Mouse (Mus musculus): ENCODE measurements at regions not wholly inside any gene's neighbourhood (a gene's known extent, or its start where the extent isn't known, plus 50 kb on each side); places are given as distances from the start of the nearest gene placed in this dataset.

- Histone ChIP-seq H3K27ac (ENCODE audit: insufficient read depth, low read depth) (no peak overlapping the region), H3K4me2 (ENCODE audit: insufficient read depth, low read depth, poor library complexity, severe bottlenecking) (no peak overlapping the region), H3K79me2 (replicated peaks; ENCODE audit: control insufficient read depth, extremely low read depth, insufficient read depth, poor library complexity, severe bottlenecking) (no peaks in the 10 kb centered on the region), H3K9me3 (replicated peaks; ENCODE audit: low read length) (no peaks in the 10 kb centered on the region), H3K27me3 (replicated peaks) (no peaks in the 10 kb centered on the region), H3K9ac (ENCODE audit: insufficient read depth, low read depth) (no peak overlapping the region), H3K36me3 (replicated peaks in 1 of 2; ENCODE audit: control insufficient read depth in 1 of 2, insufficient read depth in 1 of 2, low read length in 1 of 2) (no peaks in the 10 kb centered on the region), H3K4me1 (ENCODE audit: control insufficient read depth in 1 of 2, insufficient read depth in 2 of 2) (peaks cover 0 to 3% of the 10 kb centered on the region in 2 experiments; a peak in 1 of 4 replicates), H3K4me3 (replicated peaks in 1 of 3; ENCODE audit: low read depth in 2 of 3, low read length in 2 of 3, poor library complexity in 1 of 3) (no peak overlapping the region)
- dilution Hi-C loops (cut with MboI; ENCODE audit: extremely low pct_ligation_motif_present, extremely low pct_unique_long_range_greater_than_20kb, low sequenced_read_pairs) (no loop called here), in situ Hi-C loops (cut with MboI; ENCODE audit: low pct_ligation_motif_present, low pct_unique_long_range_greater_than_20kb, low sequenced_read_pairs) (no loop called here)
- DNase-seq (ENCODE audit: extremely low read depth): no peak
- TF ChIP-seq RCOR1 (conservative IDR thresholded peaks at IDR 0.05; ENCODE audit: low read depth, low read length): no peak
- no peak for TF ChIP-seq GABPA (IDR thresholded peaks at IDR 0.05; ENCODE audit: insufficient replicate concordance, low read depth, low read length)
Measured at GRCm38 (mm10) chr1:143497092-143497491, 143.4 kb upstream of the B3galt2 start.

- TF ChIP-seq POLR2A (IDR thresholded peaks at IDR 0.05; ENCODE audit: low read depth, low read length): no peak
- TF ChIP-seq PAX5 (IDR thresholded peaks at IDR 0.05; ENCODE audit: low read length): no peak
- no peaks in the 10 kb centered on the region for H3K9me3 ChIP-seq (replicated peaks; ENCODE audit: low read length)
- no peak overlapping the region for H3K27ac ChIP-seq (ENCODE audit: insufficient read depth, low read depth)
- no peak for DNase-seq (ENCODE audit: extremely low read depth)
- dilution Hi-C loops (cut with MboI; ENCODE audit: extremely low pct_ligation_motif_present, extremely low pct_unique_long_range_greater_than_20kb, low sequenced_read_pairs): no loop called here
- no peaks in the 10 kb centered on the region for H3K4me1 ChIP-seq (ENCODE audit: control insufficient read depth in 1 of 2, insufficient read depth in 2 of 2)
- H3K9ac ChIP-seq (ENCODE audit: insufficient read depth, low read depth): no peak overlapping the region
- H3K4me2 ChIP-seq (ENCODE audit: insufficient read depth, low read depth, poor library complexity, severe bottlenecking): no peak overlapping the region
- H3K4me3 ChIP-seq (replicated peaks in 1 of 3; ENCODE audit: low read depth in 2 of 3, low read length in 2 of 3, poor library complexity in 1 of 3): no peak overlapping the region
- in situ Hi-C loops (cut with MboI; ENCODE audit: low pct_ligation_motif_present, low pct_unique_long_range_greater_than_20kb, low sequenced_read_pairs): no loop called here
- no peaks in the 10 kb centered on the region for H3K36me3 ChIP-seq (replicated peaks in 1 of 2; ENCODE audit: control insufficient read depth in 1 of 2, insufficient read depth in 1 of 2, low read length in 1 of 2)
- no peaks in the 10 kb centered on the region for H3K79me2 ChIP-seq (replicated peaks; ENCODE audit: control insufficient read depth, extremely low read depth, insufficient read depth, poor library complexity, severe bottlenecking)
- H3K27me3 ChIP-seq (replicated peaks): no peaks in the 10 kb centered on the region
Measured at GRCm38 (mm10) chr1:143503436-143504065, 136.9 kb upstream of the B3galt2 start.

GRCm38 (mm10) chr1:143504066-143504440 lies 136.4 kb upstream of the B3galt2 start:
- H3K4me2 ChIP-seq (ENCODE audit: insufficient read depth, low read depth, poor library complexity, severe bottlenecking): no peak overlapping the region
- H3K36me3 ChIP-seq (replicated peaks in 1 of 2; ENCODE audit: control insufficient read depth in 1 of 2, insufficient read depth in 1 of 2, low read length in 1 of 2): no peaks in the 10 kb centered on the region
- no peak overlapping the region for H3K4me3 ChIP-seq (replicated peaks in 1 of 3; ENCODE audit: low read depth in 2 of 3, low read length in 2 of 3, poor library complexity in 1 of 3)
- no peaks in the 10 kb centered on the region for H3K9me3 ChIP-seq (replicated peaks; ENCODE audit: low read length)
- dilution Hi-C loops (cut with MboI; ENCODE audit: extremely low pct_ligation_motif_present, extremely low pct_unique_long_range_greater_than_20kb, low sequenced_read_pairs): no loop called here
- no peaks in the 10 kb centered on the region for H3K79me2 ChIP-seq (replicated peaks; ENCODE audit: control insufficient read depth, extremely low read depth, insufficient read depth, poor library complexity, severe bottlenecking)
- H3K9ac ChIP-seq (ENCODE audit: insufficient read depth, low read depth): no peak overlapping the region
- DNase-seq (ENCODE audit: extremely low read depth): no peak
- TF ChIP-seq PAX5 (IDR thresholded peaks at IDR 0.05; ENCODE audit: low read length): no peak
- TF ChIP-seq MEF2A (IDR thresholded peaks at IDR 0.05; ENCODE audit: borderline replicate concordance, low read depth, low read length): no peak
- no peak for TF ChIP-seq IRF4 (IDR thresholded peaks at IDR 0.05; ENCODE audit: low read depth, low read length)
- TF ChIP-seq TBP (conservative IDR thresholded peaks at IDR 0.05; ENCODE audit: low read depth, low read length): no peak
- no peak for TF ChIP-seq HCFC1 (IDR thresholded peaks at IDR 0.05; ENCODE audit: low read depth, low read length)
- no peak for TF ChIP-seq JUND (conservative IDR thresholded peaks at IDR 0.05; ENCODE audit: low read depth, low read length)
- TF ChIP-seq CHD1 (IDR thresholded peaks at IDR 0.05; ENCODE audit: low read depth, low read length): no peak
- TF ChIP-seq POLR2AphosphoS2 (IDR thresholded peaks at IDR 0.05; ENCODE audit: low read depth, low read length): no peak
- TF ChIP-seq POLR2A (IDR thresholded peaks at IDR 0.05; ENCODE audit: low read depth, low read length): no peak
- no peak for TF ChIP-seq GABPA (IDR thresholded peaks at IDR 0.05; ENCODE audit: insufficient replicate concordance, low read depth, low read length)
- no peaks in the 10 kb centered on the region for H3K27me3 ChIP-seq (replicated peaks)
- H3K27ac ChIP-seq (ENCODE audit: insufficient read depth, low read depth): no peak overlapping the region
- in situ Hi-C loops (cut with MboI; ENCODE audit: low pct_ligation_motif_present, low pct_unique_long_range_greater_than_20kb, low sequenced_read_pairs): no loop called here
- H3K4me1 ChIP-seq (ENCODE audit: control insufficient read depth in 1 of 2, insufficient read depth in 2 of 2): no peaks in the 10 kb centered on the region

Measured in CH12.LX (cell line).